Mouse (Mus musculus): Measurements from ENCODE around the gene Tagln2. TPM values are rescaled to one million over a fixed set of nuclear protein-coding genes. Genes with fewer than 3 reads are reported as not detected.
A peak's percentile ranks its signal among the peaks of the same experiment; 100 is the strongest.

Tagln2 gene
- total and polyA plus RNA-seq, 3 experiments, result 100 to 581 (median 332) TPM

GRCm38 (mm10) chr1:172519644-172520043, 19.8 kb downstream of the Tagln2 start:
- Histone ChIP-seq H3K36me3 (ENCODE audit: control insufficient read depth in 1 of 2, insufficient read depth in 2 of 2, low read length in 2 of 2) (peaks cover 0 to 7% of the 10 kb centered on the region in 2 experiments; a peak in 2 of 4 replicates), H3K9me3 (replicated peaks; ENCODE audit: insufficient read depth, low read length) (no peaks in the 10 kb centered on the region), H3K79me2 (ENCODE audit: control insufficient read depth, insufficient read depth, low read length, poor library complexity) (no peaks in the 10 kb centered on the region), H3K27ac (ENCODE audit: control insufficient read depth, low read depth, low read length) (no peak overlapping the region), H3K27me3 (ENCODE audit: control insufficient read depth in 1 of 2, insufficient read depth in 2 of 2, low read length in 2 of 2) (no peaks in the 10 kb centered on the region), H3K4me3 (ENCODE audit: control insufficient read depth in 1 of 2, insufficient read depth in 1 of 2, low read depth in 2 of 2, low read length in 2 of 2) (no peak overlapping the region), H3K4me1 (ENCODE audit: control insufficient read depth in 1 of 2, insufficient read depth in 2 of 2, low read length in 2 of 2) (peaks cover 5 to 14% of the 10 kb centered on the region in 2 experiments; a peak in 3 of 4 replicates), H3K9ac (ENCODE audit: control insufficient read depth, low read depth, low read length, poor library complexity, severe bottlenecking) (no peak overlapping the region)
- no peak for DNase-seq (ENCODE audit: low read depth, low spot score)
- TF ChIP-seq MAX (IDR thresholded peaks at IDR 0.05; ENCODE audit: low read length), result no peak
- no peak for TF ChIP-seq MAZ (IDR thresholded peaks at IDR 0.05; ENCODE audit: low read depth, low read length)
- TF ChIP-seq POLR2AphosphoS5 (IDR thresholded peaks at IDR 0.05; ENCODE audit: borderline replicate concordance, low read depth, low read length), result no peak
- no peak for TF ChIP-seq NELFE (IDR thresholded peaks at IDR 0.05; ENCODE audit: low read depth, low read length)
- no peak for TF ChIP-seq USF1 (IDR thresholded peaks at IDR 0.05; ENCODE audit: low read depth, low read length)
- TF ChIP-seq MXI1 (IDR thresholded peaks at IDR 0.05; ENCODE audit: low read depth, low read length), result no peak
- no peak for TF ChIP-seq MAFK (IDR thresholded peaks at IDR 0.05; ENCODE audit: borderline replicate concordance, low read depth, low read length)
- no peak for TF ChIP-seq USF2 (IDR thresholded peaks at IDR 0.05; ENCODE audit: borderline replicate concordance in 1 of 2, insufficient read depth in 1 of 2, low read depth in 1 of 2, low read length in 2 of 2)
- TF ChIP-seq UBTF (IDR thresholded peaks at IDR 0.05; ENCODE audit: borderline replicate concordance, insufficient read depth, low read depth, low read length), result no peak
- TF ChIP-seq TAL1 (IDR thresholded peaks at IDR 0.05; ENCODE audit: low read length), result no peak
- TF ChIP-seq TBP (IDR thresholded peaks at IDR 0.05; ENCODE audit: low read depth, low read length), result no peak
- no peak for TF ChIP-seq RAD21 (IDR thresholded peaks at IDR 0.05; ENCODE audit: low read depth, low read length)
- TF ChIP-seq GABPA (IDR thresholded peaks at IDR 0.05; ENCODE audit: low read depth, low read length), result no peak
- TF ChIP-seq SMC3 (IDR thresholded peaks at IDR 0.05; ENCODE audit: low read depth, low read length), result no peak
- TF ChIP-seq TCF12 (IDR thresholded peaks at IDR 0.05; ENCODE audit: low read depth, low read length), result no peak
- no peak for TF ChIP-seq HCFC1 (IDR thresholded peaks at IDR 0.05; ENCODE audit: low read depth, low read length)

DNA sequence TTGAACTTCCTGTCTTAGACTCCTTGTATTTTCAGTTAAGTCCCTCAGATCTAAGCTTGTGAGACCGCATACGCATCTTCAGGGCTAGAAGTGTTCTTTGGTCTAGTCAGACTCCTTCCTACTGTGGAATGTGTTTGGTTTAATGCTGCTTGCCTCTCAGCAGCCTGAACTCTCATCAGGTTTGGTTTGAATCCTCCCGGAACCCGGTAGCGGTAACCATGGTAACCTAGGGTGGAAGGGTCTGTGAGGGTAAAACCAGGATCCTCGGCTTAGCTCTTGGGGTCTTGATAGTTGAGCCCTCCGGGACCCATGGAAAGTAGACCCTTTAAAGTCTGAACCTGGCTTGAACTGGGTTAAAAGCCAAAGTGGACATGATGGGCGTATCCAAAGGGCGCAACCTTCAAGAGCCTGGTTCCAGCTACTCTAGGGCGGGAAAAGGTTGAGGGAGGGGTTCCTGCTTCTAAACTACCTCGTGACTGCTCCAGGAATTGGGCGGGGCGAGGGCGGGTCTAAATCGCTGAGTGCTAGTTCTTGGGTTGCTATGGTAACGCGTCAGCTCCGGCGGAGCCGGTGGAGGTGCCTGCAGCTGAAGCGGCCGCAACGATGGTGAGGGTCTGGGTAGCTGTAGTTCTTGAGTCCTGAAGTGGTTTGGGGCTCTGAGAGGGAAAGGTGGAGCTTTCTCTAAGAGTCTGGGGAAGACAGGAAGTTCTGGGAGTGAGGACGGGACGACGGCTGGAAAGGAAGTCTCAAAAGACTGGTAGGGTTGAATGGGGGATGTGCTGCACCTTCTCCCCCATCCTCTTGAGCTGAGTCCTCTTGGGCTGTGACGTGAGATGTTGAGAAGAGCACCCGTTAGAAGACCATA, 21.0 kb downstream of the Tagln2 start, which contains the start of gene Cfap45:
TSS of gene Cfap45 (plus strand) at position 226 of the 865 bp plus-strand sequence.
- H3K4me1 ChIP-seq (ENCODE audit: control insufficient read depth in 1 of 2, insufficient read depth in 2 of 2, low read length in 2 of 2), result peaks cover 3 to 14% of the 10 kb centered on the region in 2 experiments

More for the DNA sequence above, 21.0 kb downstream of the Tagln2 start, which contains the start of gene Cfap45:
- no peak within 1 kb of the TSS for H3K9ac ChIP-seq (ENCODE audit: control insufficient read depth, low read depth, low read length, poor library complexity, severe bottlenecking)
- TF ChIP-seq MEF2A (IDR thresholded peaks at IDR 0.05; ENCODE audit: extremely low read depth, insufficient replicate concordance, low read depth, low read length, poor library complexity, severe bottlenecking) (no peak), BHLHE40 (IDR thresholded peaks at IDR 0.05; ENCODE audit: borderline replicate concordance, low read depth, low read length) (no peak), CHD1 (IDR thresholded peaks at IDR 0.05; ENCODE audit: low read depth, low read length) (no peak), MAFK (IDR thresholded peaks at IDR 0.05; ENCODE audit: borderline replicate concordance, low read depth, low read length) (no peak), POLR2AphosphoS2 (IDR thresholded peaks at IDR 0.05; ENCODE audit: low read length) (no peak), ELF1 (IDR thresholded peaks at IDR 0.05; ENCODE audit: low read depth, low read length) (no peak), GABPA (IDR thresholded peaks at IDR 0.05; ENCODE audit: low read depth, low read length) (no peak), EP300 (IDR thresholded peaks at IDR 0.05; ENCODE audit: low read depth in 1 of 2, low read length in 2 of 2) (no peak), MYB (IDR thresholded peaks at IDR 0.05; ENCODE audit: low read depth, low read length) (no peak), SIN3A (IDR thresholded peaks at IDR 0.05; ENCODE audit: low read length) (no peak), TAL1 (IDR thresholded peaks at IDR 0.05; ENCODE audit: low read length) (no peak), KAT2A (conservative IDR thresholded peaks at IDR 0.05; ENCODE audit: low read depth, low read length) (no peak), POLR2A (IDR thresholded peaks at IDR 0.05; ENCODE audit: control insufficient read depth in 1 of 2, insufficient read depth in 1 of 2, low read depth in 1 of 2, low read length in 2 of 2, poor library complexity in 1 of 2) (no peak), ZKSCAN1 (IDR thresholded peaks at IDR 0.05; ENCODE audit: low read depth, low read length) (no peak), E2F4 (IDR thresholded peaks at IDR 0.05; ENCODE audit: borderline replicate concordance, low read depth, low read length) (no peak), RCOR1 (IDR thresholded peaks at IDR 0.05; ENCODE audit: low read depth, low read length) (no peak), CTCF (IDR thresholded peaks at IDR 0.05 in 2 of 3, conservative IDR thresholded peaks at IDR 0.05 in 1 of 3; ENCODE audit: control insufficient read depth in 1 of 3, insufficient read depth in 1 of 3, low read depth in 2 of 3, low read length in 3 of 3, poor library complexity in 1 of 3, severe bottlenecking in 1 of 3) (no peak)
- H3K9me3 ChIP-seq (replicated peaks; ENCODE audit: insufficient read depth, low read length), result no peaks in the 10 kb centered on the region
- peaks cover 0 to 9% of the 10 kb centered on the region in 2 experiments; a peak in 2 of 4 replicates for H3K36me3 ChIP-seq (ENCODE audit: control insufficient read depth in 1 of 2, insufficient read depth in 2 of 2, low read length in 2 of 2)
- no peaks in the 10 kb centered on the region for H3K27me3 ChIP-seq (ENCODE audit: control insufficient read depth in 1 of 2, insufficient read depth in 2 of 2, low read length in 2 of 2)
- DNase-seq (ENCODE audit: low read depth, low spot score), result peak; percentile 63
- no peaks in the 10 kb centered on the region for H3K79me2 ChIP-seq (ENCODE audit: control insufficient read depth, insufficient read depth, low read length, poor library complexity)
- H3K27ac ChIP-seq (ENCODE audit: control insufficient read depth, low read depth, low read length), result no peak within 1 kb of the TSS
- H3K4me3 ChIP-seq (ENCODE audit: control insufficient read depth in 1 of 2, insufficient read depth in 1 of 2, low read depth in 2 of 2, low read length in 2 of 2), result peak within 1 kb of the TSS in 1 of 2 experiments; percentile 12; a peak in 1 of 4 replicates

Data from MEL (cell line).